Mouse (Mus musculus): ENCODE measurements at regions not wholly inside any gene's neighbourhood (a gene's known extent, or its start where the extent isn't known, plus 50 kb on each side); places are given as distances from the start of the nearest gene placed in this dataset.

GRCm38 (mm10) chr1:137033679-137034078, 73.4 kb upstream of the Nr5a2 start:
- no peak for DNase-seq (ENCODE audit: low read depth, low spot score)

GRCm38 (mm10) chr1:137023706-137024105, 63.5 kb upstream of the Nr5a2 start:
- DNase-seq (ENCODE audit: low read depth, low spot score): no peak

- no peak for DNase-seq (ENCODE audit: low read depth, low spot score)
Measured at GRCm38 (mm10) chr1:137020528-137020927, 60.3 kb upstream of the Nr5a2 start.

- DNase-seq (ENCODE audit: low read depth, low spot score): no peak
Measured at GRCm38 (mm10) chr1:137017642-137018041, 57.4 kb upstream of the Nr5a2 start.

- no peak for DNase-seq (ENCODE audit: low read depth, low spot score)
Measured at GRCm38 (mm10) chr1:137010240-137010926, 50.1 kb upstream of the Nr5a2 start.
